Mouse (Mus musculus) kidney, postnatal 36 days (tissue): Measurements from ENCODE around the gene Islr2.

ENCODE experiments used
- DNase-seq, 2 experiments: peaks; one replicate each; pipeline ENCODE4 v3.0.0; 2021 to 2022; ENCODE audit warnings: mixed read lengths in 2 of 2

Islr2 gene

DNA sequence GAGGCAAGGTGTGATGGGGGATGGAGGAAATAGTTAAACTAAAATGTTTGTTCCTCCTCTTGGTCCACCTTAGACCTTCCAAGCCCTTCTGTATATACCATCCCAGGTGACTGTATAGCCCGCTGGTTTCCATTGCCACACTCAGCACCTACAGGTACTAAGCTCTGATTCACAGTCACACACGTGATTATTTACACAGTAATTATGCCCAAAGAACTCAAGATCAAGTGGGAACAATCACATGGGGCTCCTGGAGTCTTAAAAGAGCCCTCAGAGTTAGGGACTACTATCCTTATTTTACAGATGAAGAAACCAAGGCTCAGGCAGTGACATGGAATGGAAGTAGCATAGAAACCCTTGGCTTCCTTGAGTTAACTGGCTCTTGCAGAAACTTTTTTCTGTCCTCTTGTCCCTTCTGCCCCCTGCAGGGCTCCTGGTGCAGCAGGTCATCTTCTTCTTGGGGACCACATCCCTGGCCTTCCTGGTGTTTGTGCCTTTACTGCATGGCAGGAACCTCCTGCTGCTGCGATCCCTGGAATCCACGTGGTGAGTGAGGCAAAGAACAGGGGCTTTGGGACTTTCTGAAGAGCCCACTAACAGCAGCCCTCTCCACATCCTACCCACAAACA, 53.3 kb downstream of the Islr2 start:
- DNase-seq = peak in 1 of 2 experiments; percentile 61

DNA sequence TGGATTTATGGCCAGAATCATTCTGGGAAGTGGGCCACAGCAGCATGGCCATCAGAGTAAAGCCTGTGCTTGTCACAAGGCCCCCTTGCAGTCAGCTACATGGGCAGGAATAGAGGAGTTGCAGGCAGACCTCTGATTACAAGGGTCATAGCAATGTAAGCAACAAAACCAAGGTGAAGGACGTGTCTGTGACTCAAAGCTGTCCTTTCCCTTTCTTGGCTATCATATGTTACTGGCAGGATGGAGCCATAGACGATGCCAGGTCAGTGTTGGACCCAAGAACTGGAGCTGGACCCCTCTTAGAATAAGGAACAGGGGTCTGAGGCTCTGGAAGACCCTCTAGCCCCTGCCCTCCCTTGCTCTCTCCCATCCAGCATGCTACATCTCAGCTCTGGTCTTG, 55.3 kb downstream of the Islr2 start:
- DNase-seq = no peak
